Mouse (Mus musculus) lung, embryonic 14.5 days (tissue): Measurements from ENCODE around the gene Rnd3. TPM values are rescaled to one million over a fixed set of nuclear protein-coding genes. Genes with fewer than 3 reads are reported as not detected.

Experiments
- ATAC-seq: fragments of 200-750 bp; cut with Nextera tagmentation; 2 replicates; pipeline ENCODE4 v1.8.0; 2017; ENCODE audit warnings: mild to moderate bottlenecking, moderate TSS enrichment, moderate library complexity; ENCODE audit not compliant: insufficient read depth
- DNase-seq: peaks from one replicate; pipeline ENCODE4 v3.0.0-alpha.2; 2015
- H3K27ac ChIP-seq: fragments of 300-500 bp; sonication (generic); 2 replicates; pipeline ENCODE4 v1.5.1; 2014; ENCODE audit warnings: low read depth, mild to moderate bottlenecking, moderate library complexity
- H3K27me3 ChIP-seq: fragments of 300-500 bp; sonication (generic); 2 replicates; pipeline ENCODE4 v1.6.1; 2014; ENCODE audit warnings: low read length, control low read depth; ENCODE audit not compliant: insufficient read depth
- H3K36me3 ChIP-seq: fragments of 300-500 bp; sonication (generic); 2 replicates; pipeline ENCODE4 v1.6.1; 2014; ENCODE audit warnings: control low read depth; ENCODE audit not compliant: insufficient read depth
- H3K4me1 ChIP-seq: fragments of 300-500 bp; sonication (generic); 2 replicates; pipeline ENCODE4 v1.6.1; 2014; ENCODE audit warnings: antibody characterized with exemption, control low read depth; ENCODE audit not compliant: insufficient read depth
- H3K4me2 ChIP-seq: fragments of 300-500 bp; sonication (generic); 2 replicates; pipeline ENCODE4 v1.6.1; 2014; ENCODE audit warnings: mild to moderate bottlenecking
- H3K4me3 ChIP-seq: fragments of 300-500 bp; sonication (generic); 2 replicates; pipeline ENCODE4 v1.5.1; 2014; ENCODE audit warnings: low read depth, low read length
- H3K9ac ChIP-seq: fragments of 300-500 bp; sonication (generic); 2 replicates; pipeline ENCODE4 v1.6.1; 2014
- H3K9me3 ChIP-seq: fragments of 300-500 bp; sonication (generic); 2 replicates; pipeline ENCODE4 v1.6.1; 2016; ENCODE audit warnings: low read depth, low read length, control low read depth
- CTCF ChIP-seq: IDR thresholded peaks from 2 replicates; pipeline ENCODE4 v1.5.1; 2016; ENCODE audit warnings: antibody characterized with exemption, low read depth
- WGBS: fragments of 180-500 bp; shearing (Covaris S2); extraction: QIAGEN DNeasy Blood & Tissue Kit; methylation state at CpG from one replicate; pipeline ENCODE4 v1.1.7; 2014; 5-methylcytosine and 5-hydroxymethylcytosine counted together
- polyA plus RNA-seq: library from polyadenylated mRNA; unstranded; fragments of >200 nt; fragmentation: Nextera tagmentation; extraction: Ambion mirVana; gene quantifications from 2 replicates; pipeline ENCODE4 v1.2.1, GENCODE M21; 2014

Gene Rnd3
- polyA plus RNA-seq, 1 experiment from 2014 or later, result 69.4 TPM

DNA sequence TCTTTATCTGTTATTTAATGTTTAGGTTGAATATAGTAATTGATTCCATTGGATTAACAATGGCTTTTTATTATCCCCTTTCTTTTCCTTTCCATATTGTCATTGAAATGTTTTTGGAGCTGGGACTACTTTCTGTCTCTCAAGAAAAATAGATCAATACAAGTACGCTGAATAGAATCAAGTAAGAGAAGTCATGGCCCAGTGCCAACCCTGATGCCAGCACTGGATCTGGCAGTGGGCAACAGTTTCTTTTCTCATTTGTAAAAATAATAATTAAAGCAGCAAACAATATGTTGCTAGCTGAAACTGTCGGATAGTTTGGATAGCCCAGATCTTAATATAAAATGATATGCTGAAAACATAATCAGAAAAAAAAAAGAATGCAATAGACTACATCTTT lies 12.2 kb upstream of the Rnd3 start:
- 86% methylated on average over 2 of the region's 2 CpGs for WGBS
- H3K9me3 ChIP-seq, result no peaks in the 10 kb centered on the region
- no peak overlapping the region for H3K27ac ChIP-seq
- no peak overlapping the region for H3K4me3 ChIP-seq
- no peaks in the 10 kb centered on the region for H3K36me3 ChIP-seq
- no peak for TF ChIP-seq CTCF
- ATAC-seq, result no peak
- H3K4me1 ChIP-seq, result no peaks in the 10 kb centered on the region
- no peak overlapping the region for H3K9ac ChIP-seq
- H3K4me2 ChIP-seq, result no peak overlapping the region
- no peak for DNase-seq
- H3K27me3 ChIP-seq, result no peaks in the 10 kb centered on the region

DNA sequence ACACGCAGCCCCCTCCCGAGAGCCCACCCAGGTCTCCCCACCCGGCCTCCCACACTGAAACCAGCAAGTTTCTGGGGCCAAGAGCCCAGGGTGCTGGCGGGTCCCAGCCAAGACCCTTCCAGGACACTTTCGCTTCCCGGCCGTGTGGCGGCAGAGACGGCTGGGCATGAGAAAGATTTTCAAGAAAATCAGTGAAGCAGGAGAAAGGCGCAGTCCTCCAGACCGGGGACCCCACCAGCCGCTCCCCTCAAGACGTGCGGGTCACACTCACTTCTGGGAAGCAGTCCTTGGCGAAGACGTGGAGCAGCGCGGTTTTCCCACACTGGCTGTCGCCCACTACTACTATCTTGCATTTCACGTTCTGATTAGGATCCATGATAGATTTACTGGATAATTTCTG lies 457 bp downstream of the Rnd3 start:
- 0 out of 2 replicates have a peak, but pooled peaks have one; percentile 13 for TF ChIP-seq CTCF
- H3K4me2 ChIP-seq, result peak overlapping the region; percentile 76
- H3K9ac ChIP-seq, result peak overlapping the region; percentile 75
- WGBS, result under 1% methylated on average over 20 of the region's 20 CpGs
- H3K4me1 ChIP-seq, result peaks cover 15% of the 10 kb centered on the region
- H3K27me3 ChIP-seq, result no peaks in the 10 kb centered on the region
- no peaks in the 10 kb centered on the region for H3K9me3 ChIP-seq
- peak; percentile 35 for ATAC-seq
- H3K27ac ChIP-seq, result peak overlapping the region; percentile 92
- DNase-seq, result peak; percentile 67
- H3K36me3 ChIP-seq, result peaks cover under 1% of the 10 kb centered on the region; the same call in 1 of the 2 replicates
- H3K4me3 ChIP-seq, result peak overlapping the region; percentile 87

DNA sequence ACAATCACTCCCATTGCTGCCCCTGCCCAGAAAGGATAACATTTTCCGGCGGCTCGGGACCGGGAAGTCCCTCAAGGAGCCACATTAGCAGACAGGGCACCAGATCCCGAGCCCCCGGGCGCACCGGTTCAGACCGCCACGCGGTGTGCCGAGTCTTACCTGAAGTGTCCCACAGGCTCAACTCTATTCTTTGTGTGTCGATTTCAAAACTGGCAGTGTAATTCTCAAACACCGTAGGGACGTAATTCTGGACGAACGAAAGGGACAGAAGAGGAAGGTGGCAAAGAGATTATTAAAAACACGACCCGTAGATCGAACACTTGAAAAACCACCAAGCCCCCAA lies 875 bp downstream of the Rnd3 start:
- H3K9me3 ChIP-seq, result no peaks in the 10 kb centered on the region
- peak overlapping the region; percentile 87 for H3K4me3 ChIP-seq
- peak overlapping the region; percentile 92 for H3K27ac ChIP-seq
- no peak for TF ChIP-seq CTCF
- WGBS, result under 1% methylated on average over 20 of the region's 20 CpGs
- H3K9ac ChIP-seq, result peak overlapping the region; percentile 75
- H3K4me1 ChIP-seq, result peaks cover 19% of the 10 kb centered on the region
- H3K36me3 ChIP-seq, result peaks cover 5% of the 10 kb centered on the region; the same call in 1 of the 2 replicates
- H3K27me3 ChIP-seq, result no peaks in the 10 kb centered on the region
- ATAC-seq (0 out of 2 replicates have a peak, but pooled peaks have one; percentile 11), DNase-seq (no peak)
- peak overlapping the region; percentile 76 for H3K4me2 ChIP-seq

DNA sequence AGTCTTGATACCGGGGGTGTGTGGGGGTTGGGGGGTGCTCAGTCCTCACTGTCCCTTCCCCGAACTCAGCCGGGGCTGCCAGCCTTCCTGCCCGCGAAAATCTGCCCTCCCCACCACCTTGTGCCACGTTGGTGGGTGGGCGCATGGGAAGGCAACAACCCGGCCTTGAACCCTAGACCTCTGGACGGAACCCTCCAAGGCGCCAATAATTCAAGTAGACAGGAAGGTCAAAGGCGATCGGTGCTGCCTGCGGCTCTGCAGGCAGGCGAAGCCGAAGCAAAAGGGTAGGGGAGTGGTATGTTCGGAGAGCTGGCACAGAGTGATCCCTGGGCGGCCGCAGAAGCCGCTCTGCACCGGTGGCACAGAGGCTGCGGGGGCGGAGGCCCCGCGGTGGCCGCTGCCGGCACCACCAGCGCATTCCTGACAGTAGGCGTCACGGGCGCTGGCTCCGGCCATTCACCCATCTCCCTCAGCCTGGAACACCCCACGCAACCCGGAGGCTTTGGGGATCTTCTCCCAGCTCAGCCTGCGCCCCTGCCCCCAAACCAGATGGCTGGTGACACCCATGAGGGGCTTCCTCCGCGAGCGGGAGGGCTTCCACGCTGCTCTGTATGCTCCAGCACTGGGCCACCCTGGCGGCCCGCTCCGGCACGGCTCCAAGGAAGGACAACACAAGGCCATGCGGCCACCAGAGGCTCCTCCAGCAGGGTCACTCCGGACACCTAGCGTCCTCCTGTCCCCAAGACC lies 1.4 kb downstream of the Rnd3 start:
- peak overlapping the region; percentile 87 for H3K4me3 ChIP-seq

DNA sequence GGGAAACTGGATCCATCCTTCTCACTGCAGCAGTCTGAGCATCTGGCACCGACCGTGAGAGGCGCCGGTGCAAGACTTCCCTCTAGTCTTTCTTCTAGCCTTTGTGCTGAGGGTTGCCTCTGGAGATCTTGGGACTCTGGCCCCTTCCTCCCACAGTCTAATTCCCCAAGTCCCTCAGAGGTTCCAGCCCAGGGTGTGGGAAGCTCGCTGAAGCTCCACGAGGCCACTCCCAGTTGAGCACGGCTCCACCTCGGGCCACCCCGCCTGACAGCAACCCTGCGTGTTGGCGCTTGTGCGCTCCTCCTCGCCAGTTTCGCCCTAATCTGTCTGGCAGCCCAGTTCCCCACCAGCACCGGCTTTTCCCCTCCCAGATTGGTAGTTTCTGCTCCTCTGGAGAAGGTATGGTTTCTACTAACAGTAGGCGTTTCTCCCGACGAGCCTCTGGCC lies 2.0 kb downstream of the Rnd3 start:
- WGBS, result 0% methylated on average over 18 of the region's 18 CpGs
- peak overlapping the region; percentile 75 for H3K9ac ChIP-seq
- H3K27me3 ChIP-seq, result no peaks in the 10 kb centered on the region
- TF ChIP-seq CTCF, result no peak
- H3K4me1 ChIP-seq, result peaks cover 28% of the 10 kb centered on the region
- ATAC-seq, result peak; percentile 60
- peak overlapping the region; percentile 76 for H3K4me2 ChIP-seq
- H3K4me3 ChIP-seq, result peak overlapping the region; percentile 87
- no peaks in the 10 kb centered on the region for H3K9me3 ChIP-seq
- peaks cover 10% of the 10 kb centered on the region; the same call in 1 of the 2 replicates for H3K36me3 ChIP-seq
- H3K27ac ChIP-seq, result peak overlapping the region; percentile 92
- DNase-seq, result peak; percentile 84

More for the DNA sequence above, 1.4 kb downstream of the Rnd3 start:
- peak overlapping the region; percentile 76 for H3K4me2 ChIP-seq
- peak; percentile 77 for ATAC-seq
- peak overlapping the region; percentile 75 for H3K9ac ChIP-seq
- peak overlapping the region; percentile 92 for H3K27ac ChIP-seq
- under 1% methylated on average over 45 of the region's 45 CpGs for WGBS
- no peaks in the 10 kb centered on the region for H3K27me3 ChIP-seq
- no peaks in the 10 kb centered on the region for H3K9me3 ChIP-seq
- H3K36me3 ChIP-seq, result peaks cover 7% of the 10 kb centered on the region; the same call in 1 of the 2 replicates
- DNase-seq, result peak; percentile 87
- peaks cover 22% of the 10 kb centered on the region for H3K4me1 ChIP-seq
- peak; percentile 66 for TF ChIP-seq CTCF

DNA sequence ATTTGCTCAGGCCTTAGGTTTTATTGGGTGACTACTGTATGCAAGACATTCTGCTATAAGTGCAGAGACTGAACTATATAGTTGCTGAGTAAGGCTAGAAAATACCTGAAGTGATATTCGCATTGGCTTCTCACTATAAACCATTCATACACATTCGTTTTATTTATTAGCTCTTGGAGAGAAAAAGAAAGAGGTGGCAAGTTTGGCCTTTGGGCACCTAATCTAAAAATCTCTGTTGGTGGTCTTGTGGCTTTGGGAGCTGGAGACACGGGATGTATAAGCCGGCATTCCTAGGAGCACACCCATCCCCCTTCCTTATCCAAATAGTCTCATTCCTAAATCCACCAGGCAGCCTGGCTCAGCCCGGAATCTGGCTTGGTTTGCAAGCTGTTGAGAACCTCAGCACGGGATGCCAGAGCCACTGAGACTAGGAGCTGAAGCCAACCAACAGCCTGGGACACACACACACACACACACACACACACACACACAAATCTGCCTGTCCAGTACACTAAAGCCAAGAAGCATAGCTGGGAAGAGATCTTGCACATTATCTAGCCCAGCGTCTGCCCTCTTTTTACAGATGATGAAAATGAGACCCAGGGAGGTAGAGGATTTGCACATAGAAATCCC lies 3.0 kb downstream of the Rnd3 start:
- Histone ChIP-seq H3K4me1 (peaks cover 36% of the 10 kb centered on the region), H3K4me2 (peak overlapping the region; percentile 76), H3K27ac (peak overlapping the region; percentile 92), H3K9ac (peak overlapping the region; percentile 75), H3K36me3 (peaks cover 10% of the 10 kb centered on the region; the same call in 1 of the 2 replicates), H3K4me3 (peak overlapping the region; percentile 87), H3K27me3 (no peaks in the 10 kb centered on the region), H3K9me3 (no peaks in the 10 kb centered on the region)
- 11% methylated on average over 7 of the region's 7 CpGs for WGBS
- DNase-seq (peak; percentile 86), ATAC-seq (peak; percentile 7; the same call in 1 of the 2 replicates)
- no peak for TF ChIP-seq CTCF
